Mouse (Mus musculus) embryonic fibroblast, embryonic 13.5 days (primary cell): ENCODE data around the gene Scml4.

ENCODE experiments used
- CTCF ChIP-seq: IDR thresholded peaks from 2 replicates; pipeline ENCODE4 v1.5.1; 2011; ENCODE audit warnings: mild to moderate bottlenecking, control low read depth, low read length, moderate library complexity, borderline replicate concordance; ENCODE audit not compliant: insufficient read depth
- POLR2A ChIP-seq: IDR thresholded peaks from 2 replicates; pipeline ENCODE4 v1.6.1; 2011; ENCODE audit warnings: low read depth, mild to moderate bottlenecking, control low read depth, low read length, moderate library complexity

DNA sequence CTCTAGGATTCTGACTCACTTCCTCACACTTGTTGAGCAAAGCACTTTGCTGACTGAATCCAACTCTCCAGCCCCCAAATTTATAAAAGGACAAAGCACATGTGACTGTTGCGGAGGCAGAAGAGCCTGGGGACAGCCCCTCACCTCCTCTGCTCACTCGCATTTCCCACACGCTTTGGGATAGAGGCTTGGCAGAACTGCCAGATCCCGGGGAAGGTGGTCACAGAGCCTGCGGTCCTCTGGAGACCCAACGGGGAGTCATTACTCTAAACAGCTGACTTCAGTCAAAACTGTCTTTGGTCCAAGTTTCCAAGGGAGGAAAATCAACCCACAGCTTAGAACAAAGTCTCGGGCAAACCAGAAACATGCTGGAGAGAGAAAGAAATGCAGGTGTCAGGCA, 79.5 kb downstream of the Scml4 start:
- TF ChIP-seq CTCF (no peak), POLR2A (no peak)
